Comparison of ENCODE assay signal across 15 mouse cellular contexts in genomic region chr1:37800298-37800697, GRCm38 (mm10).
"Had no signal": no experiment of that assay in that cellular context is flagged by ENCODE, and none has a peak within 500 bp of the region (broad histone marks: within the 10 kb centered on the region; RNA-seq: fewer than 3 reads in every experiment).

No protein-coding gene starts in this region.

- DNase-seq: kidney, adult 11 months; kidney, adult 9 months; kidney, postnatal 14 days; kidney, postnatal 4 days; layer of hippocampus, postnatal 36 days; left cerebral cortex, postnatal 4 days; liver, postnatal 0 days; lung, embryonic 14.5 days; retina, postnatal 1 day; right cerebral cortex, postnatal 25 days; spleen, adult 18-20 months; thymus, adult 18-20 months; thymus, postnatal 36 days had no signal

- ATAC-seq: liver, postnatal 0 days; lung, postnatal 0 days; midbrain, embryonic 15.5 days had no signal
